Mouse (Mus musculus) liver, adult 2 months (tissue): Measurements from ENCODE around the gene Rab7b. TPM values are rescaled to one million over a fixed set of nuclear protein-coding genes. Genes with fewer than 3 reads are reported as not detected.

Experiments
- DNase-seq: peaks from one replicate; pipeline ENCODE4 v3.0.0-alpha.2; 2011; ENCODE audit warnings: low read depth, low spot score; ENCODE audit errors: extremely low read depth
- H3K27ac ChIP-seq: fragments of 200-500 bp; replicated peaks from 2 replicates; pipeline ENCODE4 v1.5.1; 2012; ENCODE audit warnings: low read depth, mild to moderate bottlenecking, control low read depth, inconsistent platforms, low read length; ENCODE audit not compliant: insufficient read depth
- H3K27me3 ChIP-seq: fragments of 200-500 bp; 2 replicates; pipeline ENCODE4 v1.6.1; 2012; ENCODE audit warnings: mild to moderate bottlenecking, moderate library complexity, low read length, inconsistent platforms; ENCODE audit not compliant: control insufficient read depth, insufficient read depth
- H3K36me3 ChIP-seq: fragments of 200-500 bp; 2 replicates; pipeline ENCODE4 v1.6.1; 2012; ENCODE audit warnings: low read length, inconsistent platforms; ENCODE audit not compliant: control insufficient read depth, insufficient read depth
- H3K4me1 ChIP-seq: fragments of 200-500 bp; 2 replicates; pipeline ENCODE4 v1.6.1; 2011; ENCODE audit warnings: low read length; ENCODE audit not compliant: control insufficient read depth, insufficient read depth
- H3K4me3 ChIP-seq: fragments of 200-500 bp; 2 replicates; pipeline ENCODE4 v1.5.1; 2011; ENCODE audit warnings: low read depth, mild to moderate bottlenecking, control low read depth, low read length, moderate library complexity; ENCODE audit not compliant: insufficient read depth
- H3K79me2 ChIP-seq: fragments of 200-500 bp; 2 replicates; pipeline ENCODE4 v1.6.1; 2012; ENCODE audit warnings: inconsistent platforms, mild to moderate bottlenecking, low read length, moderate library complexity; ENCODE audit not compliant: control insufficient read depth, insufficient read depth
- H3K9ac ChIP-seq: fragments of 200-500 bp; 2 replicates; pipeline ENCODE4 v1.6.1; 2012; ENCODE audit warnings: low read depth, mild to moderate bottlenecking, control low read depth, inconsistent platforms, low read length
- CTCF ChIP-seq: fragments of 200-500 bp; IDR thresholded peaks from 2 replicates; pipeline ENCODE4 v1.5.1; 2011; ENCODE audit warnings: low read depth, low read length, control low read depth
- POLR2A ChIP-seq: fragments of 200-500 bp; IDR thresholded peaks from 2 replicates; pipeline ENCODE4 v1.6.1; 2011; ENCODE audit warnings: low read length, control low read depth; ENCODE audit not compliant: insufficient read depth; ENCODE audit errors: extremely low read depth
- WGBS: fragments of 180-500 bp; shearing (Covaris S2); methylation state at CpG from one replicate; pipeline ENCODE4 v1.1.7; 2018; 5-methylcytosine and 5-hydroxymethylcytosine counted together
- polyA plus RNA-seq: library from polyadenylated mRNA; depleted of rRNA; stranded (reverse); fragments of >200 nt; gene quantifications from 2 replicates; pipeline ENCODE4 v1.2.3, GENCODE M21; 2012; rRNA removed
- total RNA-seq: library from RNA; depleted of rRNA; stranded (reverse); fragments of >200 nt; gene quantifications from 2 replicates; pipeline ENCODE4 v1.2.3, GENCODE M21; 2014; rRNA removed

Gene Rab7b
- total and polyA plus RNA-seq, 2 experiments = 0.45 to 0.83 TPM

GRCm38 (mm10) chr1:131764581-131765338 lies 76.3 kb downstream of the Rab7b start:
- Histone ChIP-seq H3K9ac (no peak overlapping the region), H3K4me1 (no peaks in the 10 kb centered on the region), H3K79me2 (no peaks in the 10 kb centered on the region), H3K27ac (no peak overlapping the region), H3K36me3 (no peaks in the 10 kb centered on the region), H3K4me3 (no peak overlapping the region), H3K27me3 (no peaks in the 10 kb centered on the region)
- DNase-seq = no peak
- TF ChIP-seq POLR2A (no peak), CTCF (no peak)
- 58% methylated on average over 8 of the region's 8 CpGs for WGBS

Other genes with a start within 250 kb of the Rab7b start
- 6.6 and 10.6 TPM in 2 replicates for gene Srgap2, start 161.3 kb upstream of the Rab7b start, total RNA-seq
- 5.8 and 7.4 TPM in 2 replicates for gene Srgap2, start 161.3 kb upstream of the Rab7b start, polyA plus RNA-seq
- gene Fam72a, start 160.8 kb upstream of the Rab7b start, total RNA-seq = 0.65 and 1.0 TPM in 2 replicates
- gene Fam72a, start 160.8 kb upstream of the Rab7b start, polyA plus RNA-seq = 0.19 and 0.24 TPM in 2 replicates
- not detected in 2 replicates for gene Avpr1b, start 89.5 kb upstream of the Rab7b start, total RNA-seq
- not detected in 2 replicates for gene Avpr1b, start 89.5 kb upstream of the Rab7b start, polyA plus RNA-seq
- gene Ctse, start 50.4 kb upstream of the Rab7b start, total RNA-seq = 0.20 TPM in 1 of 2 replicates, not detected in the other
- 0.11 and 15.8 TPM in 2 replicates for gene Ctse, start 50.4 kb upstream of the Rab7b start, polyA plus RNA-seq
- gene Slc26a9, start 55.3 kb downstream of the Rab7b start, total RNA-seq = under 0.01 TPM in 1 of 2 replicates, not detected in the other
- not detected in 2 replicates for gene Slc26a9, start 55.3 kb downstream of the Rab7b start, polyA plus RNA-seq
- 35.5 and 40.5 TPM in 2 replicates for gene Pm20d1, start 108.7 kb downstream of the Rab7b start, total RNA-seq
- gene Pm20d1, start 108.7 kb downstream of the Rab7b start, polyA plus RNA-seq = 62.0 and 78.1 TPM in 2 replicates
- 1.3 and 1.5 TPM in 2 replicates for gene Slc41a1, start 138.8 kb downstream of the Rab7b start, total RNA-seq
- 3.0 and 5.8 TPM in 2 replicates for gene Slc41a1, start 138.8 kb downstream of the Rab7b start, polyA plus RNA-seq
- gene Rab29, start 178.5 kb downstream of the Rab7b start, total RNA-seq = 16.8 and 18.2 TPM in 2 replicates
- 20.2 and 20.7 TPM in 2 replicates for gene Rab29, start 178.5 kb downstream of the Rab7b start, polyA plus RNA-seq
- 46.1 and 52.5 TPM in 2 replicates for gene Nucks1, start 221.8 kb downstream of the Rab7b start, total RNA-seq
- 5.1 and 6.0 TPM in 2 replicates for gene Nucks1, start 221.8 kb downstream of the Rab7b start, polyA plus RNA-seq